Mouse (Mus musculus): ENCODE measurements at regions not wholly inside any gene's neighbourhood (a gene's known extent, or its start where the extent isn't known, plus 50 kb on each side); places are given as distances from the start of the nearest gene placed in this dataset.

GRCm38 (mm10) chr3:41478971-41479370, 76.6 kb upstream of the Jade1 start:
- WGBS = 76% methylated on average over 2 of the region's 2 CpGs
- Histone ChIP-seq H3K27me3 (ENCODE audit: control insufficient read depth, insufficient read depth, low read length) (no peaks in the 10 kb centered on the region), H3K36me3 (ENCODE audit: control insufficient read depth, insufficient read depth, low read length) (no peaks in the 10 kb centered on the region), H3K27ac (ENCODE audit: insufficient read depth, low read depth, low read length) (no peak overlapping the region), H3K4me3 (ENCODE audit: low read depth, low read length) (no peak overlapping the region), H3K4me1 (ENCODE audit: control insufficient read depth, insufficient read depth, insufficient read length, low read length) (peaks cover 3% of the 10 kb centered on the region; the same call in 1 of the 2 replicates)
- no peak for TF ChIP-seq POLR2A (IDR thresholded peaks at IDR 0.05; ENCODE audit: low read depth, low read length)
- no peak for TF ChIP-seq CTCF (IDR thresholded peaks at IDR 0.05; ENCODE audit: extremely low read depth, insufficient read length, insufficient replicate concordance, low read depth, low read length)

- H3K4me3 ChIP-seq (ENCODE audit: low read depth, low read length) = no peak overlapping the region
- peaks cover 3% of the 10 kb centered on the region; the same call in 1 of the 2 replicates for H3K4me1 ChIP-seq (ENCODE audit: control insufficient read depth, insufficient read depth, insufficient read length, low read length)
- TF ChIP-seq CTCF (IDR thresholded peaks at IDR 0.05; ENCODE audit: extremely low read depth, insufficient read length, insufficient replicate concordance, low read depth, low read length) (no peak), POLR2A (IDR thresholded peaks at IDR 0.05; ENCODE audit: low read depth, low read length) (no peak)
- H3K36me3 ChIP-seq (ENCODE audit: control insufficient read depth, insufficient read depth, low read length) = no peaks in the 10 kb centered on the region
- H3K27me3 ChIP-seq (ENCODE audit: control insufficient read depth, insufficient read depth, low read length) = no peaks in the 10 kb centered on the region
- WGBS = 92% methylated on average over 6 of the region's 6 CpGs
- H3K27ac ChIP-seq (ENCODE audit: insufficient read depth, low read depth, low read length) = no peak overlapping the region
These were observed 79.0 kb upstream of the Jade1 start for GRCm38 (mm10) chr3:41476516-41476915.

GRCm38 (mm10) chr3:41472586-41472985, 82.9 kb upstream of the Jade1 start:
- TF ChIP-seq POLR2A (IDR thresholded peaks at IDR 0.05; ENCODE audit: low read depth, low read length) (no peak), CTCF (IDR thresholded peaks at IDR 0.05; ENCODE audit: extremely low read depth, insufficient read length, insufficient replicate concordance, low read depth, low read length) (no peak)
- Histone ChIP-seq H3K36me3 (ENCODE audit: control insufficient read depth, insufficient read depth, low read length) (no peaks in the 10 kb centered on the region), H3K4me1 (ENCODE audit: control insufficient read depth, insufficient read depth, insufficient read length, low read length) (no peaks in the 10 kb centered on the region), H3K4me3 (ENCODE audit: low read depth, low read length) (no peak overlapping the region), H3K27me3 (ENCODE audit: control insufficient read depth, insufficient read depth, low read length) (no peaks in the 10 kb centered on the region), H3K27ac (ENCODE audit: insufficient read depth, low read depth, low read length) (no peak overlapping the region)
- WGBS = 95% methylated on average over 3 of the region's 3 CpGs

GRCm38 (mm10) chr3:41469106-41469505, 86.4 kb upstream of the Jade1 start:
- Histone ChIP-seq H3K4me1 (ENCODE audit: control insufficient read depth, insufficient read depth, insufficient read length, low read length) (no peaks in the 10 kb centered on the region), H3K36me3 (ENCODE audit: control insufficient read depth, insufficient read depth, low read length) (no peaks in the 10 kb centered on the region), H3K4me3 (ENCODE audit: low read depth, low read length) (no peak overlapping the region), H3K27ac (ENCODE audit: insufficient read depth, low read depth, low read length) (no peak overlapping the region), H3K27me3 (ENCODE audit: control insufficient read depth, insufficient read depth, low read length) (no peaks in the 10 kb centered on the region)
- no peak for TF ChIP-seq POLR2A (IDR thresholded peaks at IDR 0.05; ENCODE audit: low read depth, low read length)
- no peak for TF ChIP-seq CTCF (IDR thresholded peaks at IDR 0.05; ENCODE audit: extremely low read depth, insufficient read length, insufficient replicate concordance, low read depth, low read length)
- 79% methylated on average over 6 of the region's 6 CpGs for WGBS

- no peak for TF ChIP-seq CTCF (IDR thresholded peaks at IDR 0.05; ENCODE audit: extremely low read depth, insufficient read length, insufficient replicate concordance, low read depth, low read length)
- TF ChIP-seq POLR2A (IDR thresholded peaks at IDR 0.05; ENCODE audit: low read depth, low read length) = no peak
- no peaks in the 10 kb centered on the region for H3K36me3 ChIP-seq (ENCODE audit: control insufficient read depth, insufficient read depth, low read length)
- H3K27ac ChIP-seq (ENCODE audit: insufficient read depth, low read depth, low read length) = no peak overlapping the region
- H3K27me3 ChIP-seq (ENCODE audit: control insufficient read depth, insufficient read depth, low read length) = no peaks in the 10 kb centered on the region
- H3K4me3 ChIP-seq (ENCODE audit: low read depth, low read length) = no peak overlapping the region
- WGBS = 61% methylated on average over 1 of the region's 1 CpGs
- peaks cover 2% of the 10 kb centered on the region; the same call in 1 of the 2 replicates for H3K4me1 ChIP-seq (ENCODE audit: control insufficient read depth, insufficient read depth, insufficient read length, low read length)
These were observed 87.7 kb upstream of the Jade1 start for GRCm38 (mm10) chr3:41467857-41468256.

GRCm38 (mm10) chr3:41465893-41466292, 89.6 kb upstream of the Jade1 start:
- WGBS = 70% methylated on average over 2 of the region's 2 CpGs
- TF ChIP-seq CTCF (IDR thresholded peaks at IDR 0.05; ENCODE audit: extremely low read depth, insufficient read length, insufficient replicate concordance, low read depth, low read length) = no peak
- no peak for TF ChIP-seq POLR2A (IDR thresholded peaks at IDR 0.05; ENCODE audit: low read depth, low read length)
- Histone ChIP-seq H3K4me1 (ENCODE audit: control insufficient read depth, insufficient read depth, insufficient read length, low read length) (peaks cover 3% of the 10 kb centered on the region; the same call in 1 of the 2 replicates), H3K27me3 (ENCODE audit: control insufficient read depth, insufficient read depth, low read length) (no peaks in the 10 kb centered on the region), H3K4me3 (ENCODE audit: low read depth, low read length) (no peak overlapping the region), H3K36me3 (ENCODE audit: control insufficient read depth, insufficient read depth, low read length) (no peaks in the 10 kb centered on the region), H3K27ac (ENCODE audit: insufficient read depth, low read depth, low read length) (no peak overlapping the region)

- Histone ChIP-seq H3K4me1 (ENCODE audit: control insufficient read depth, insufficient read depth, insufficient read length, low read length) (peaks cover 3% of the 10 kb centered on the region; the same call in 1 of the 2 replicates), H3K4me3 (ENCODE audit: low read depth, low read length) (no peak overlapping the region), H3K36me3 (ENCODE audit: control insufficient read depth, insufficient read depth, low read length) (no peaks in the 10 kb centered on the region), H3K27me3 (ENCODE audit: control insufficient read depth, insufficient read depth, low read length) (no peaks in the 10 kb centered on the region), H3K27ac (ENCODE audit: insufficient read depth, low read depth, low read length) (no peak overlapping the region)
- TF ChIP-seq POLR2A (IDR thresholded peaks at IDR 0.05; ENCODE audit: low read depth, low read length) (no peak), CTCF (IDR thresholded peaks at IDR 0.05; ENCODE audit: extremely low read depth, insufficient read length, insufficient replicate concordance, low read depth, low read length) (no peak)
- WGBS = 50% methylated on average over 11 of the region's 11 CpGs
These were observed 92.4 kb upstream of the Jade1 start for GRCm38 (mm10) chr3:41462953-41463644.
